Mouse (Mus musculus): ENCODE measurements around the gene Guca2b. TPM values are rescaled to one million over a fixed set of nuclear protein-coding genes. Genes with fewer than 3 reads are reported as not detected.
"Not testable (repeated sequence)": the region's sequence is repeated elsewhere in the genome, so short reads cannot be mapped to it uniquely, and the experiment has no call there.

Guca2b gene
- polyA plus RNA-seq, 1 experiment = not detected

DNA sequence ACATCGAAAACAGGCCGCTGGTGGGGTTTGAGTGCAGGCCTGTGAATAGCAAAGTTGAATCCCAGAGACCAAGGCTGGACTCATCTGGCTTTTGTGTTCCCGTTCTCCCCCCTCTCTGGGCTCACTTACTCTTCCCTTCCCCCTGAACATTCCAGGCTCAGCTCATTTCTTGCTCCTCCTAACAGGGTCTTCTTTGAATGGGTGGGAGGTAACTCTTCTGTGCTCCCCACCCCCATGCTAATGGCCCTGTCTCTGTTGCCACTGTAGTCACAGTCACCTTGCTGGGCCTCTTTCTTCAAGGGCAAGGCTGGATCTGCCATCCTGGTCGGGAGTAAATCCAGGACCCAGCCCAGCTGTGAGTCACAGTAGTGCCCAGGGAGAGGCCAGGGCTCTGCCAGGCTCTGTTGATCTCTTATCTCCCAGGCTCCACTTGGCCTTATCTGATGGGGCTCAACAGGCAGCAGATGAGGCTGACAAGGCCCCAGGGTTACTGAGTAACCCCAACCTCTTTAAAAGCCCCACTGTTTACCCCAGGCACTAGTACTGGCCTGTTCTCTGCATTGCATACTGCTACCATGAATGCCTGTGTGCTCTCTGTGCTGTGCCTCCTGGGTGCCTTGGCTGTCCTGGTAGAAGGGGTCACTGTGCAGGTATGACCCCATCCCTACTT, 21.4 kb downstream of the Guca2b start, which contains the start of gene Guca2a:
Gene Guca2a (plus strand): TSS at position 529 of the 670 bp plus-strand sequence.
- Histone ChIP-seq H3K4me3 (ENCODE audit: insufficient read depth, low read depth, low read length) (no peak within 1 kb of the TSS), H3K27ac (ENCODE audit: insufficient read depth, low read depth, low read length) (no peak within 1 kb of the TSS), H3K4me1 (ENCODE audit: control insufficient read depth, insufficient read depth, low read length) (0 out of 2 replicates have a peak, but pooled peaks cover 4% of the 10 kb centered on the region)
- 79% methylated on average over 4 of the region's 4 CpGs for WGBS
- TF ChIP-seq CTCF (IDR thresholded peaks at IDR 0.05; ENCODE audit: insufficient read depth, low read depth, low read length) = no peak
- TF ChIP-seq POLR2A (IDR thresholded peaks at IDR 0.05; ENCODE audit: insufficient read depth, low read depth, low read length) = no peak

DNA sequence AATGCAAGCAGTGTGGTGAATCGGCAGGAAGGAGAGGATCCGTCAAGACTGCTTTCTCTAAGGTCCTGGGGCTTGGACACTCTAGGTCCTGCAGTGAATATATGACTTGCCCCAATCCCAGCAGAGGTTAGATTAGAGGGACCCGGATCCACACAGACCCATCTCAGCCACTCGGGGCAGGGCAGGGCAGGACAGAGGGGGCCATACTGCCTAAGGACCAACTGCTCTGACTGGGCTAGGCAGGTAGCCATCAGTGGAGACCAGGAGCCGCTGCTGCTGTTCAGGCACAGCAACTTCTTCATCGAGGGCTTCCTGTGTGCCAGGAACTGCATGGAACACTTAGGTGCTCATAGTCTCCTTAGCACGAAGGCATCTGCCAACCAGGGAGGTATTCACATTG, 22.0 kb downstream of the Guca2b start:
- TF ChIP-seq POLR2A (IDR thresholded peaks at IDR 0.05; ENCODE audit: insufficient read depth, low read depth, low read length) (no peak), CTCF (IDR thresholded peaks at IDR 0.05; ENCODE audit: insufficient read depth, low read depth, low read length) (no peak)
- Histone ChIP-seq H3K4me1 (ENCODE audit: control insufficient read depth, insufficient read depth, low read length) (0 out of 2 replicates have a peak, but pooled peaks cover 4% of the 10 kb centered on the region), H3K4me3 (ENCODE audit: insufficient read depth, low read depth, low read length) (no peak overlapping the region), H3K27ac (ENCODE audit: insufficient read depth, low read depth, low read length) (no peak overlapping the region)
- WGBS = 91% methylated on average over 7 of the region's 7 CpGs

DNA sequence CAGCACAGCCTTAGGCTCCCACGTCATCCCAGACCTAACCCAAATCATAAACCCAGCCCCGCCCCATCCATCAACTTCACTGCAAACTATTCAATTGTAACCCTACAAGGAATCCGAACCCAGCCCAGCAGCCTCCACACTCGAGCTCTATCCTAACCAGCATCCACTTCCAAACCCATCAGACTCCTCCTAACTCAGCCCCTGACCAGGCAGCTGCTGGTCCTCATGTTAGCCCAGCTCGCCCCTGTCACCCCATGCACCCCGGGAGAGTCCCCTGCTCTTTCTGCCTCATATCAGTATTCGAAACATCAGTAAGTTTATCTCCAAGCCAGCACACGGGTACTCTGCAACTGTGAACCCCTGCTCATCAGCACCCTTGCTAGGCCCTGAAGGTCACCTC, 23.1 kb downstream of the Guca2b start:
- TF ChIP-seq POLR2A (IDR thresholded peaks at IDR 0.05; ENCODE audit: insufficient read depth, low read depth, low read length) (no peak), CTCF (IDR thresholded peaks at IDR 0.05; ENCODE audit: insufficient read depth, low read depth, low read length) (no peak)
- Histone ChIP-seq H3K27ac (ENCODE audit: insufficient read depth, low read depth, low read length) (no peak overlapping the region), H3K4me1 (ENCODE audit: control insufficient read depth, insufficient read depth, low read length) (peaks cover 8% of the 10 kb centered on the region), H3K4me3 (ENCODE audit: insufficient read depth, low read depth, low read length) (no peak overlapping the region)
- WGBS = 88% methylated on average over 8 of the region's 8 CpGs

DNA sequence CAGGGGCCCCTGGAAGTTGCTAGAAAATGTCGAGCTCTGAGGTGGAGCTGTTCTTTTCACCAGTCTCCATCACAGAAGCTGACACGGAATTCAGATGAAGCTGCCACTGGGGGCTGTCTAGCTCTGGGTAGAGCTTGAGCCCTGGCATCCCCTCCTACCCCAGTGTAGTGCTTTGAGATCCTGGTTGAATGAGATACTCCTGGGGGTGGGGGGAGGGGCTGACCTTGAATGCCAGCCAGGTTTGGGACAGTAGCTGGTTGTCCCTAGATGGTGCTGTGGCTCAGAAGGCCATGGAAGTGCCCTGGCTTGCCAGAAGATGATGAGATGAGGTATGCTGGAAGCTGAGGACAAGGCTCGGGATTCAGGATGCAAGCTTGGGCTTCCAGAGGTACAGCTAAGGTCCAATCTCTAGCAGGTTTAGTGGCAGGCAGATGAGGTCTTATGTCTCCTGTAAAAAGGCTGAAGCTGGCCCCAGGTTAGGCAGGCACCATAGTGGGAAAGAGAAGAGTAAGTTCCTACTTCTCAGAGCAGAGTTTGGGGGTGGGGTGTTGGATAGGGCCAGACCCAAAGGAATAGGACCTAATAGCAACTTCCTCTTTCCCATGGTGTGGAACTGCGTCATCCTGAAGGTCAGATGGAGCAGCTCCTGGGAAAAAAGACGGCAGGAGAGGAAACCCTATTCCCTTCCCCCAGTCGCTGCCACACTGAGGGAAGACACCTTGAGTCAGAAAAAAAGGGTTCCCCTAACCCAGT, 23.7 kb downstream of the Guca2b start:
- 71% methylated on average over 6 of the region's 6 CpGs for WGBS
- H3K4me1 ChIP-seq (ENCODE audit: control insufficient read depth, insufficient read depth, low read length) = peaks cover 8% of the 10 kb centered on the region
- TF ChIP-seq CTCF (IDR thresholded peaks at IDR 0.05; ENCODE audit: insufficient read depth, low read depth, low read length) (no peak), POLR2A (IDR thresholded peaks at IDR 0.05; ENCODE audit: insufficient read depth, low read depth, low read length) (no peak)
- H3K27ac ChIP-seq (ENCODE audit: insufficient read depth, low read depth, low read length) = no peak overlapping the region
- H3K4me3 ChIP-seq (ENCODE audit: insufficient read depth, low read depth, low read length) = no peak overlapping the region

DNA sequence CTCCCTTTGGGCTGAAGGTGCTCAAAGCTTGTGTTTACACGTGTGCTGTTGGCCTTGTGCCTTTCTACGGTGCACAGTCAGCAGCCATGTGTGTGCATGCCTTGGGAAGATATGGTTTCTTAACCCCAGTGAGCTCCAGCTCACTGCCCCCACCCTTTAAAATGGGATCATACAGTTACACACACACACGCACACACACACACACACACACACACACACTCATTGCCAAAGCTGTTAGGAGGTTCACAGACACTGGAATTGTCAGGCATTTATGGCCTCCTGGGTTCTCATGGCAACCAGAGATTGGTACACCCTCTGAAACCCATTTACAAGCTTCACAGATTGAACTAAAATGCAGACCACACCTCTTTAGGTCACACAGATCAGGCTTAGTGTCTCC, 24.8 kb downstream of the Guca2b start:
- WGBS = 83% methylated on average over 3 of the region's 3 CpGs
- no peak for TF ChIP-seq CTCF (IDR thresholded peaks at IDR 0.05; ENCODE audit: insufficient read depth, low read depth, low read length)
- TF ChIP-seq POLR2A (IDR thresholded peaks at IDR 0.05; ENCODE audit: insufficient read depth, low read depth, low read length) = no peak
- H3K27ac ChIP-seq (ENCODE audit: insufficient read depth, low read depth, low read length) = no peak overlapping the region
- H3K4me3 ChIP-seq (ENCODE audit: insufficient read depth, low read depth, low read length) = no peak overlapping the region
- peaks cover 8% of the 10 kb centered on the region for H3K4me1 ChIP-seq (ENCODE audit: control insufficient read depth, insufficient read depth, low read length)

DNA sequence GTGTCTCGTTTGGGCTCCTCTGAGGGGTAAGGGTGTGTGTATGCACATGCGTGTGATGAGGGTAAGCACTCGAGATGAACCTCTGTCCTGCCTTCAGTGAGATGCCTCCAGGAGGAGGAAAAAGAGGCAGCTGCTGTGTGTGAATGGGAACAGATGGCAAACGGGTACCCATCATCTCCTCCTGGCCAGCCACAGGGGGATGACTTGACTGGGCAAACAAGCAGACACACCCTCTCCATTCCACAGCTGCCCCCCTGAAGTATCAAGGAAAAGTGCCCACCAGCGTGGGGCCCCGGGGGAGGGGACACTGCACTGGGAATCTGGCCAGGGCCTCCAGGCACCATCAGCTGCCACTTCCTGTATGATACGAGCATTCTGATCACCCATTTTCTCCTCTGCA, 25.4 kb downstream of the Guca2b start:
- Histone ChIP-seq H3K4me1 (ENCODE audit: control insufficient read depth, insufficient read depth, low read length) (peaks cover 8% of the 10 kb centered on the region), H3K27ac (ENCODE audit: insufficient read depth, low read depth, low read length) (no peak overlapping the region), H3K4me3 (ENCODE audit: insufficient read depth, low read depth, low read length) (no peak overlapping the region)
- WGBS = 47% methylated on average over 7 of the region's 7 CpGs
- TF ChIP-seq CTCF (IDR thresholded peaks at IDR 0.05; ENCODE audit: insufficient read depth, low read depth, low read length) (no peak), POLR2A (IDR thresholded peaks at IDR 0.05; ENCODE audit: insufficient read depth, low read depth, low read length) (no peak)

DNA sequence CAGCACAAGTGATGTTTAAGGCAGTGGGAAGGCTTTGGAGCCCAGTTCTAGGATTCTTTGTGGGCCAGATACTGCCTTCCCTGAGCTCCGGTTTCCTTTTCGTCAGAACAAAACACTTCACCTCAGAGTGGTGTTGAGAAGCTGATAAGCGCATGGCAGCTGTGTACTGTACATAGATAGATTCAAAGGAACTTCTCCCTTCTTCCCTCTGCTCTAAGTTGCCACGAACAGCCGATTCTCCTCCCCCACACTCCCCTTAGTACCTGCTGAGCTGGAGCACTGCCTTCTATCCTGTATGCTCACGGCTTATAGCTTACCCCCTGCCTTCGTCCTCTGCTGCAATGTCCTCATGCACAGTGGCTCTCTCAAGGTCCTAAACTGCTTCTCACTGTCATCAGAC, 26.0 kb downstream of the Guca2b start:
- TF ChIP-seq POLR2A (IDR thresholded peaks at IDR 0.05; ENCODE audit: insufficient read depth, low read depth, low read length) (no peak), CTCF (IDR thresholded peaks at IDR 0.05; ENCODE audit: insufficient read depth, low read depth, low read length) (no peak)
- WGBS = 61% methylated on average over 7 of the region's 7 CpGs
- Histone ChIP-seq H3K27ac (ENCODE audit: insufficient read depth, low read depth, low read length) (no peak overlapping the region), H3K4me3 (ENCODE audit: insufficient read depth, low read depth, low read length) (no peak overlapping the region), H3K4me1 (ENCODE audit: control insufficient read depth, insufficient read depth, low read length) (peaks cover 8% of the 10 kb centered on the region)

DNA sequence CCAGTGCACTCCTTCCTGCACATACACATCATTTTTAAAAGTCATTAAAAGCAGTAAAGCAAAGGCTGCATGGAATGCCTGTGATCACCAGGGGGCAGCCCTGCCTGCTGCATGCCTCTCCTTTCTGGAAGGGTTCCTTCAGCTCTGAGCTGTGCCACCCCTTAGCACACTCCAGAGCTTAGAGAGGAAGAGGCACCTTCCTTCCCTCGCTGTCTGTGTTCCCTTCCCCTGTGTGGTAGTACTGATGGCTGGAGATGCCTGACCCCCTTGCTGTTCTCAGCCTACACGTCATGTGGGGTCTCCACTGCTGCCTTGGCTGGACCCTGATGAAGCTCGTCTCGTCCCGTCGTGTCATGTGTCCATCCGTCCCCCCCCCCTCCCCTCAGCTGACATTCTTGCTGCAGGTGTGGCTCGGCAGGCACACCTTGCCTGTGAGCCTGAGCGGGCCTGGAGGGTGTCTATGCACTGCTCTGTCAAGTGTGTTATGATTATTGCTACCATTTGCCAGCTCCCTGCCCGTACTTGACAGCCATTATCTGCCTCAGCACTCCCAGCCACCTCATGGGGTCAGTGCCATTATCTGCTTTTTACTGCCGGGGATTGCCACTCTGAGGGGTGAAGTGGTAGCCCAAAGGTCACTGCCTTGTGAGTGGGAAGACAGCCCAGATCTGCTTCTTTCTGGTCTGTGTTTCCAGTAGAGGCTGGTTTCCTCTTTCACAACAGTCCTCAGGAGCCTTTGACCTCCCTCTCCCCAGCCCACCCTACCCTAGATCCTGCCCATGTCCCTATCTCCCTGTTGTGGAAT, 27.4 kb downstream of the Guca2b start:
- TF ChIP-seq CTCF (IDR thresholded peaks at IDR 0.05; ENCODE audit: insufficient read depth, low read depth, low read length) (peak; percentile 57), POLR2A (IDR thresholded peaks at IDR 0.05; ENCODE audit: insufficient read depth, low read depth, low read length) (no peak)
- 69% methylated on average over 11 of the region's 11 CpGs for whole genome bisulfite sequencing

DNA sequence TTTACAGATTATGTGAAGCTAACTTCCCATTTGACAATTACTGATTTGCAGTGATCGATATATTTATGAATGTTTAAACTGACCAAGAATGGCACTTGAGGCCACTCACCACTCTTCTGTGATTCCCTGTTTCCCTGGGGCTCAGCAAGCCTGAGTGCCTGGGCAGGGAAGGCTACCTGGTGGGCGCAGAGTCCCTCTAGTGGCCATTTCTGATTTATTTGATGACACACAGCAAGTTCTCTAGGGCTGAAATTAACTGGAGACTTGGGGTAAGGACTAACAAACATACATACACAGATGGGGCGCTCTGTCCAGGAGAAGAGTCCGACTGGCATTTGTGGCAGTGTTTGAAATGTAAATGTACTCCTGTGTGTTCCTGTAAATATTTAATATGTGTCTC, 30.4 kb downstream of the Guca2b start:
- H3K27ac ChIP-seq (ENCODE audit: insufficient read depth, low read depth, low read length); H3K4me3 ChIP-seq (ENCODE audit: insufficient read depth, low read depth, low read length): not testable (repeated sequence)
- peaks cover 11% of the 10 kb centered on the region for H3K4me1 ChIP-seq (ENCODE audit: control insufficient read depth, insufficient read depth, low read length)
- WGBS = 75% methylated on average over 4 of the region's 4 CpGs

More for the DNA sequence above, 27.4 kb downstream of the Guca2b start:
- H3K4me3 ChIP-seq (ENCODE audit: insufficient read depth, low read depth, low read length) = no peak overlapping the region
- H3K27ac ChIP-seq (ENCODE audit: insufficient read depth, low read depth, low read length) = no peak overlapping the region
- peaks cover 10% of the 10 kb centered on the region for H3K4me1 ChIP-seq (ENCODE audit: control insufficient read depth, insufficient read depth, low read length)

Data from olfactory bulb, adult 2 months (tissue).